Mouse (Mus musculus) liver, adult 2 months (tissue): ENCODE results near the gene Six1.

Experiments used
- CTCF ChIP-seq: fragments of 200-500 bp; IDR thresholded peaks from 2 replicates; pipeline ENCODE4 v1.5.1; 2011; ENCODE audit warnings: low read depth, low read length, control low read depth
- POLR2A ChIP-seq: fragments of 200-500 bp; IDR thresholded peaks from 2 replicates; pipeline ENCODE4 v1.6.1; 2011; ENCODE audit warnings: low read length, control low read depth; ENCODE audit not compliant: insufficient read depth; ENCODE audit errors: extremely low read depth

- TF ChIP-seq CTCF (no peak), POLR2A (no peak)
Observed at GRCm38 (mm10) chr12:73088500-73088899, 34.8 kb upstream of the Six1 start.
